ENCODE assay signal across 17 mouse cellular contexts in genomic region chr10:60109989-60110388, GRCm38 (mm10). TPM values are rescaled to one million over a fixed set of nuclear protein-coding genes. Genes with fewer than 3 reads are reported as not detected.
DNase-seq lines count a peak whose midpoint lies in the region; ATAC-seq and TF ChIP-seq lines count a peak whose summit lies in the region.
"Had no signal": no experiment of that assay in that cellular context is flagged by ENCODE, and none has a peak within 500 bp of the region (broad histone marks: within the 10 kb centered on the region; RNA-seq: fewer than 3 reads in every experiment).

No protein-coding gene starts in this region.

- DNase-seq in cerebellum, postnatal 10 days = peak; percentile 36 to 48
- no peak for DNase-seq in cerebellum, adult 8-10 months
- DNase-seq in kidney, postnatal 0 days (ENCODE audit: low spot score) = no peak
- DNase-seq in kidney, postnatal 36 days = no peak
- DNase-seq in midbrain, postnatal 0 days (ENCODE audit: low spot score) = no peak
- no peak for DNase-seq in lung, postnatal 14 days
- DNase-seq: adrenal gland, postnatal 14 days; gastrocnemius, postnatal 10 days; heart, adult 2 months; kidney, adult 11 months; kidney, postnatal 25 days; lung, postnatal 10 days; thymus, postnatal 4 days had no signal

- H3K4me1 ChIP-seq in kidney, postnatal 0 days (replicated peaks; ENCODE audit: insufficient read depth, low read length) = peaks cover 8% of the 10 kb centered on the region; the same call in 1 of the 2 replicates
- H3K4me1 ChIP-seq in cortical plate, adult 2 months (ENCODE audit: control insufficient read depth, insufficient read depth, low read length) = peaks cover 10% of the 10 kb centered on the region
- peaks cover 29% of the 10 kb centered on the region for H3K4me1 ChIP-seq in midbrain, postnatal 0 days (ENCODE audit: insufficient read depth, low read length)

- H3K4me3 ChIP-seq in kidney, postnatal 0 days (replicated peaks; ENCODE audit: low read depth, low read length) = no peak overlapping the region
- H3K4me3 ChIP-seq in cortical plate, adult 2 months (ENCODE audit: insufficient read depth, low read length) = peak overlapping the region; percentile 28; the same call in 1 of the 2 replicates
- peak overlapping the region; percentile 79; the same call in 1 of the 2 replicates for H3K4me3 ChIP-seq in midbrain, postnatal 0 days (ENCODE audit: low read depth, low read length)
- H3K4me3 ChIP-seq: embryonic facial prominence, embryonic 12.5 days; heart, adult 2 months; heart, embryonic 15.5 days; limb, embryonic 15.5 days had no signal

- peaks cover 3% of the 10 kb centered on the region; the same call in 1 of the 2 replicates for H3K27me3 ChIP-seq in kidney, postnatal 0 days (ENCODE audit: insufficient read depth, low read length)
- H3K27me3 ChIP-seq in midbrain, postnatal 0 days (ENCODE audit: insufficient read depth, low read length) = no peaks in the 10 kb centered on the region

- no peak overlapping the region for H3K9ac ChIP-seq in kidney, postnatal 0 days (ENCODE audit: low read depth, low read length)
- no peak overlapping the region for H3K9ac ChIP-seq in midbrain, postnatal 0 days (replicated peaks; ENCODE audit: low read length, poor library complexity, severe bottlenecking)
- H3K9ac ChIP-seq: embryonic facial prominence, embryonic 12.5 days; heart, embryonic 15.5 days; limb, embryonic 15.5 days had no signal

- H3K4me2 ChIP-seq in kidney, postnatal 0 days (ENCODE audit: low read length) = peak overlapping the region; percentile 3; the same call in 1 of the 2 replicates
- H3K4me2 ChIP-seq in midbrain, postnatal 0 days (ENCODE audit: low read depth, low read length, poor library complexity, severe bottlenecking) = peak overlapping the region; percentile 94
- H3K4me2 ChIP-seq: embryonic facial prominence, embryonic 12.5 days; heart, embryonic 15.5 days; limb, embryonic 15.5 days had no signal

- ATAC-seq in kidney, postnatal 0 days (replicated peaks; ENCODE audit: low FRiP score, low read depth) = no peak
- ATAC-seq in midbrain, postnatal 0 days (ENCODE audit: low FRiP score) = no peak

- H3K9me3 ChIP-seq in kidney, postnatal 0 days (replicated peaks; ENCODE audit: low read length) = no peaks in the 10 kb centered on the region
- no peaks in the 10 kb centered on the region for H3K9me3 ChIP-seq in midbrain, postnatal 0 days (ENCODE audit: low read length)
- H3K9me3 ChIP-seq: embryonic facial prominence, embryonic 12.5 days; heart, embryonic 15.5 days; limb, embryonic 15.5 days had no signal

- no peaks in the 10 kb centered on the region for H3K36me3 ChIP-seq in kidney, postnatal 0 days (ENCODE audit: insufficient read depth, low read length)
- 0 out of 2 replicates have a peak, but pooled peaks cover 8% of the 10 kb centered on the region for H3K36me3 ChIP-seq in midbrain, postnatal 0 days (ENCODE audit: insufficient read depth, low read length)
- H3K36me3 ChIP-seq: embryonic facial prominence, embryonic 12.5 days; heart, embryonic 15.5 days; limb, embryonic 15.5 days had no signal

- WGBS in kidney, postnatal 0 days = 63% methylated on average over 8 of the region's 8 CpGs
- 45% methylated on average over 8 of the region's 8 CpGs for WGBS in midbrain, postnatal 0 days

- H3K27ac ChIP-seq in kidney, postnatal 0 days = no peak overlapping the region
- H3K27ac ChIP-seq in cortical plate, adult 2 months (ENCODE audit: insufficient read depth, low read length) = 0 out of 2 replicates have a peak overlapping the region, but pooled peaks have one; percentile 9
- H3K27ac ChIP-seq in midbrain, postnatal 0 days (ENCODE audit: low read depth, low read length) = peak overlapping the region; percentile 47; the same call in 1 of the 2 replicates
- H3K27ac ChIP-seq: embryonic facial prominence, embryonic 12.5 days; heart, adult 2 months; heart, embryonic 15.5 days; limb, embryonic 15.5 days had no signal

- TF ChIP-seq POLR2A in cortical plate, adult 2 months (IDR thresholded peaks at IDR 0.05; ENCODE audit: extremely low read depth, insufficient read depth, low read length) = no peak

- TF ChIP-seq CTCF in kidney, postnatal 0 days (IDR thresholded peaks at IDR 0.05; ENCODE audit: low read depth) = no peak
- no peak for TF ChIP-seq CTCF in cortical plate, adult 2 months (IDR thresholded peaks at IDR 0.05; ENCODE audit: extremely low read depth, insufficient read depth, low read length)
- no peak for TF ChIP-seq CTCF in midbrain, postnatal 0 days (IDR thresholded peaks at IDR 0.05)

RNA-seq across cellular contexts. Expression of gene Spock2, which starts 4.0 kb away (rescaled TPM):
- polyA plus RNA-seq in kidney, postnatal 0 days (2015; fragmentation: Nextera tagmentation; extraction: Ambion mirVana) = 22.0 and 24.2 TPM in 2 replicates
- polyA plus RNA-seq in cortical plate, adult 2 months (2012; rRNA removed) = 382 and 387 TPM in 2 replicates
- total RNA-seq in midbrain, postnatal 0 days (2014; rRNA removed) = 275 and 308 TPM in 2 replicates
- polyA plus RNA-seq in midbrain, postnatal 0 days (2015; fragmentation: Nextera tagmentation; extraction: Ambion mirVana) = 109 and 117 TPM in 2 replicates

Comparison
In these comparisons a context has a peak if more than half of its experiments do, and no peak if none do; other contexts are left out.
1. DNase-seq: peak in cerebellum, postnatal 10 days (2 of 2); none in cerebellum, adult 8-10 months (single experiment), kidney, postnatal 0 days (single experiment), kidney, postnatal 36 days (0 of 2), midbrain, postnatal 0 days (single experiment) and lung, postnatal 14 days (single experiment).